Mouse (Mus musculus): ENCODE data around the gene Smg6. TPM values are rescaled to one million over a fixed set of nuclear protein-coding genes. Genes with fewer than 3 reads are reported as not detected.

The Smg6 gene
- polyA plus RNA-seq, 1 experiment from 2014 or later: 18.3 TPM

DNA sequence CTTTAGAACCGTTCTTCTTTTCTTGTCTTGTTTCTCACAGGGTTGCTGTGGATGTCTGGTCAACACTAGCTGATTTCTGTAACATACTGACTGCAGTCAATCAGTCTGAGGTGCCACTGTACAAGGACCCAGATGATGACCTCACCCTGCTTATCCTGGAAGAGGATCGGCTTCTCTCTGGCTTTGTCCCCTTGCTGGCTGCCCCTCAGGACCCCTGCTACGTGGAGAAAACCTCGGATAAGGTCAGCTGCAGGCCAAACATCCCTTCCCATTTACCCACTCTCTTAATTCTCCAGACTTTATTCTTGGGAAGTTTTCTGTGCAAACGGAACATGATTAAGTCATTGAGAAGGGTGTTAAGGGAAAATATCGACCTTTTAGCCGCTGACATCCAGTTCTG is 128.1 kb downstream of the Smg6 start:
- no peak overlapping the region for H3K4me2 ChIP-seq
- H3K4me3 ChIP-seq: no peak overlapping the region
- no peaks in the 10 kb centered on the region for H3K4me1 ChIP-seq
- H3K9ac ChIP-seq: no peak overlapping the region
- H3K36me3 ChIP-seq (ENCODE audit: poor library complexity, severe bottlenecking): peaks cover 38% of the 10 kb centered on the region
- no peaks in the 10 kb centered on the region for H3K27me3 ChIP-seq
- no peak overlapping the region for H3K27ac ChIP-seq
- H3K9me3 ChIP-seq (replicated peaks): no peaks in the 10 kb centered on the region
- no peak for ATAC-seq
- WGBS: 78% methylated on average over 7 of the region's 7 CpGs

DNA sequence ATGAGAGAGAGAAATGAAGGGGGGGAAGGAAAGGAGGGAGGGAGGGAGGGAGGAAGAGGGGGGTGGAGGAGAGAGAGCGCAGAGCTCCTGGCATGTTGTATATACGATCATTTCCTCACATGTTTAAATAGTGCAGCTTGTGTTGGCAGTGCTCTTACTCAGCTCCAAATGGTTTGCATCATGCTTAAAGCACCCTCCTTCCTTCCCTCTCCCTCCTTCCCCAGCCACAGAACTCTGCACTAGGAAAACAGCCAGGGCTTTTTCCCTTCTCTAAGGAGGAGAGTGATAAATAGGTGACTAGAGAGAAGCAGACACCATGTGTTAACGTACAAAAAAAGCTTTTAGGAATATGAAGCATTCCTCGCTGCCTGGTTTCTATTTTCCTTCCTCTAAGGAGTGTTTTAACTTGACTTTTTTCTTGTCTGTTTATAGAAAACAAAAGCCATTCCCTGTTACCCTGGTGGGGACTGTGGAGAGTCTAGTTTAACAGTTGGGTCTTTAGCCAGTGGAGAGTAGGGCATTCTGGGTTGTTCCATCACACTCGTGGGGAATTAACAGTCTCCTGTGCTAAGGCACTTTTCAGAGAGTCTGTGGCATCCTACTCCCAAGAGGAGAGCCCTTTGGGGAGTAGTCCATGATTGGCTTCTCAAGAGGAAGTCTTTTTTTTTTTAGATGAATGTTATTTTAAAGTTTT is 128.7 kb downstream of the Smg6 start:
- no peak; the same call in 1 of the 2 replicates for ATAC-seq
- H3K27ac ChIP-seq: no peak overlapping the region
- no peak overlapping the region for H3K9ac ChIP-seq
- H3K9me3 ChIP-seq (replicated peaks): no peaks in the 10 kb centered on the region
- no peak overlapping the region for H3K4me2 ChIP-seq
- no peak overlapping the region for H3K4me3 ChIP-seq
- peaks cover 38% of the 10 kb centered on the region for H3K36me3 ChIP-seq (ENCODE audit: poor library complexity, severe bottlenecking)
- 81% methylated on average over 5 of the region's 5 CpGs for WGBS
- no peaks in the 10 kb centered on the region for H3K4me1 ChIP-seq
- H3K27me3 ChIP-seq: no peaks in the 10 kb centered on the region

DNA sequence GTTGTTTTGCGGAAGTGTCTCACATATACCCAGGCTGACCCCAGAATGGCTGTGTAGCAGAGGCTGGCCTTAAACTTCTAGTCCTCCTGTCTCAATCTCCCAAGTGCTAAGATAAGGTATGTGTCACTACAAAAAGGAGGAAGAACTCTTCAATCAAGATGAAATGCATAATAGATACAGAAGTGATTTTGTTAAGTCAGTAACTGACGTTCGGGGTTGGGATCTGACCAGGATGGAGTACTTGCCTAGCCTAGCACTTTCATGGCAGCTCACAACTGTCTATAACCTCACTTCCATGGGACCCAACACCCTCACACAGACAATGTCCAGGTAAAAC is 129.2 kb downstream of the Smg6 start:
- no peak for ATAC-seq
- 95% methylated on average over 3 of the region's 3 CpGs for WGBS
- H3K27ac ChIP-seq: no peak overlapping the region
- H3K27me3 ChIP-seq: no peaks in the 10 kb centered on the region
- peaks cover 38% of the 10 kb centered on the region for H3K36me3 ChIP-seq (ENCODE audit: poor library complexity, severe bottlenecking)
- no peak overlapping the region for H3K9ac ChIP-seq
- no peak overlapping the region for H3K4me2 ChIP-seq
- no peaks in the 10 kb centered on the region for H3K9me3 ChIP-seq (replicated peaks)
- no peaks in the 10 kb centered on the region for H3K4me1 ChIP-seq
- no peak overlapping the region for H3K4me3 ChIP-seq

DNA sequence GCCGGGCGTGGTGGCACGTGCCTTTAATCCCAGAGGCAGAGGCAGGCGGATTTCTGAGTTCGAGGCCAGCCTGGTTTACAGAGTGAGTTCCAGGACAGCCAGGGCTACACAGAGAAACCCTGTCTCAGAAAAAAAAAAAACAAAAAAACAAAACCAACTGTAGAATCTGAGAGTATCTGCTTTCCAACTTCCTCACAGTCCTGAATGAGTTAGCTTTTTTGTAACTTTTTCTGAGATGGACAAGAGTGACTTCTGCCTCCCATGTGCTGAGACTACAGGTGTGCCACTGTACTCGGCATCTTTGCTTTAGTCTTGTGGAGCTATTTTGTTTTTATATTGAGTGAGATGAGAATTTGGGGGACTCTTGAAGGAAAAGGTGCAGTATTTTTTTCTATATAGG is 137.0 kb downstream of the Smg6 start:
- Histone ChIP-seq H3K36me3 (ENCODE audit: poor library complexity, severe bottlenecking) (peaks cover 4% of the 10 kb centered on the region; the same call in 1 of the 2 replicates), H3K27ac (no peak overlapping the region), H3K9me3 (replicated peaks) (no peaks in the 10 kb centered on the region), H3K4me2 (no peak overlapping the region), H3K4me1 (no peaks in the 10 kb centered on the region), H3K9ac (no peak overlapping the region), H3K27me3 (no peaks in the 10 kb centered on the region), H3K4me3 (no peak overlapping the region)
- WGBS: 96% methylated on average over 6 of the region's 6 CpGs
- no peak for ATAC-seq

DNA sequence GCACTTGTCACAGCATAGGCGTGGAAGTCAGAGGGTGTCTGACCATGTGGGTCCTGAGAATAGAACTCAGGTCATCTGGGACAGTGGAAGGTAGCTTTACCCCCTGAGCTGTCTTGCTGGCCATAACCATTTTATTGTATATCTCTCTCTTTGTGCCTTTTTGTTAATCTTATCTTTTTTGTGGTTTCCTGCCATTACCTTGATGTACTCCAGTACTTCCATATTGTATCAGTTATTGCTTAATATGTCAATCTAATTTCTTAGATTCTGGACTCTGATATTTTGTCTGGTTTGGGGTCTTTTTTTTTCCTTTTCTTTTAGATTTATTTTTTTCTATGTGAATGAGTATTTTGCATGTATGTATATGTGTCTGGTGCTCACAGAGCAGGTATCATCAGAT is 138.6 kb downstream of the Smg6 start:
- Histone ChIP-seq H3K4me2 (no peak overlapping the region), H3K4me3 (no peak overlapping the region), H3K9ac (no peak overlapping the region), H3K27ac (no peak overlapping the region), H3K36me3 (ENCODE audit: poor library complexity, severe bottlenecking) (no peaks in the 10 kb centered on the region), H3K4me1 (no peaks in the 10 kb centered on the region), H3K27me3 (no peaks in the 10 kb centered on the region), H3K9me3 (replicated peaks) (no peaks in the 10 kb centered on the region)
- no peak for ATAC-seq
- 97% methylated on average over 1 of the region's 1 CpGs for WGBS

DNA sequence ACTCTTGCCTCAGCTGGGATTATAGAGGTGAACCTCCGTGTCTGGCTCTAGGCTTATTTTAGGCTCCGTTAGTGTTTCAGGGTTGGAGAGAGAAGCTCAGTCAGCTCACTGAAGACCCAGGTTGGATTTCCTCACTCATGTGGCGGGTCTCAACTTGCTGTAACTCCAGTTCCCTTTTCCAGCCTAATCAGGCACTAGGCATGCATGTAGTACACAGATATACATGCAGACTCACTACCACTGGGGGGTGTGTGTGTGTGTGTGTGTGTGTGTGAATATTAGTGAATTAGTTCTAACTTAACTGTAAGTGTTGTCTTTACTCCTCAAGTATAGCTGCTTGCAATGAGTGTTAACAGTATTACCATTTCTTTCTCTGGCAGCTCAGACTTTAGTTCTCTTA is 145.7 kb downstream of the Smg6 start:
- no peak overlapping the region for H3K27ac ChIP-seq
- H3K4me2 ChIP-seq: no peak overlapping the region
- no peaks in the 10 kb centered on the region for H3K9me3 ChIP-seq (replicated peaks)
- 89% methylated on average over 3 of the region's 3 CpGs for WGBS
- no peaks in the 10 kb centered on the region for H3K36me3 ChIP-seq (ENCODE audit: poor library complexity, severe bottlenecking)
- no peak overlapping the region for H3K4me3 ChIP-seq
- no peak overlapping the region for H3K9ac ChIP-seq
- no peaks in the 10 kb centered on the region for H3K4me1 ChIP-seq
- no peak for ATAC-seq
- no peaks in the 10 kb centered on the region for H3K27me3 ChIP-seq

DNA sequence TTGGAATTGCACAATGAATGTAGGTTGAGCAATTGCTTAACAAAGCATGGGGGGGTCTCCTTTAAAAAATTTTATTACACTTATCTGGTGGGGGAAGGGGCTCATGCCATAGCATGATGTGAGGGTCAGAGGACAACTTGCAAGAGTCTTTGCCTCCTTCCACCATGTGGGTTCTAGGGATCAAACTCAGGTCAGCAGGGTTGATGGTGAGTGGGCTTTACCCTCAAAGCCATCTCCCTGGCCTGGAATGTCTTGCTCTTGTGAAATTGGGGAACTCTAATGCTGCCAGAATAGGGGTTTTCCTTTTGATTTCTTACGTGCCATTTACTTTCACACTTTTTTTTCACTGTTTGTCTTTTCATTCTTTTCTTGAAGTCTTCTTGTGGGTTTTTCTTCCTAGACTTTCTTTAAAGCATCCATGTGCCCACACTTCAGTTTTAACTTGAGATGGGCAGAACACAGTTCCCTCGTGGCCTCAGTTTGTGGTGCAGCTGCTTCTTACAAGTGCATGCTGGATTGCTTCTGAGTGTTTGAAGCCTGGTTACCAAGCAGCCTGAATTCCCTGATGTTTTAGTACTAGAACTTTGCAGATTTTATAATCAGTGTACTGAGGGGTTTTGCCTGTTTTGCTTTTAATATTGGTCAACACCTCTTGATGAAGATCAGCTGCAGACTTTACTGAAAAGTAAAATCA is 147.5 kb downstream of the Smg6 start:
- no peaks in the 10 kb centered on the region for H3K27me3 ChIP-seq
- no peak overlapping the region for H3K4me3 ChIP-seq
- H3K9ac ChIP-seq: no peak overlapping the region
- no peaks in the 10 kb centered on the region for H3K9me3 ChIP-seq (replicated peaks)
- H3K4me2 ChIP-seq: no peak overlapping the region
- WGBS: 73% methylated on average over 2 of the region's 2 CpGs
- no peaks in the 10 kb centered on the region for H3K36me3 ChIP-seq (ENCODE audit: poor library complexity, severe bottlenecking)
- peaks cover 4% of the 10 kb centered on the region; the same call in 1 of the 2 replicates for H3K4me1 ChIP-seq
- ATAC-seq: no peak
- H3K27ac ChIP-seq: no peak overlapping the region

DNA sequence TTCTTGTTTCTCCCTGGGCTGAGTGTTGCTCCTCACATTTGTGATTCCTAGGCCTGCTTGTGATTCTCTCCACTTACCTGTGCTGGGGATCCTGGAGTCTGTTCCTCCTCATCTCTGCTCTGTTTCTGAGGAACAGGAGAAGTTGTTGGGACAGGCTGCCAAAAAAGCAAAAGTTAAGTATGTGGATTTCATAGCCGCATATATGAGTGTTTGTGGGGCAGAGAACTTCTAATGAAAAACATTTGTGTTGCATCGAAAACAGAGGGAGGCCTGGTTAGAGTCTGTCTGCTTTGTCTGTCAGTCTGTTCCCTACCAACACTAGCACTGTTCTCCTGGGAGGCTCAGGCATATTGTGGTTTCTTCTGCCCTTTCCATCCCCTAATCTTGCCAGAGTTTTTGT is 148.1 kb downstream of the Smg6 start:
- Histone ChIP-seq H3K9me3 (replicated peaks) (no peaks in the 10 kb centered on the region), H3K4me2 (no peak overlapping the region), H3K36me3 (ENCODE audit: poor library complexity, severe bottlenecking) (0 out of 2 replicates have a peak, but pooled peaks cover under 1% of the 10 kb centered on the region), H3K27ac (no peak overlapping the region), H3K4me3 (no peak overlapping the region), H3K9ac (no peak overlapping the region), H3K4me1 (peaks cover 6% of the 10 kb centered on the region; the same call in 1 of the 2 replicates), H3K27me3 (no peaks in the 10 kb centered on the region)
- 93% methylated on average over 2 of the region's 2 CpGs for WGBS
- no peak for ATAC-seq

DNA sequence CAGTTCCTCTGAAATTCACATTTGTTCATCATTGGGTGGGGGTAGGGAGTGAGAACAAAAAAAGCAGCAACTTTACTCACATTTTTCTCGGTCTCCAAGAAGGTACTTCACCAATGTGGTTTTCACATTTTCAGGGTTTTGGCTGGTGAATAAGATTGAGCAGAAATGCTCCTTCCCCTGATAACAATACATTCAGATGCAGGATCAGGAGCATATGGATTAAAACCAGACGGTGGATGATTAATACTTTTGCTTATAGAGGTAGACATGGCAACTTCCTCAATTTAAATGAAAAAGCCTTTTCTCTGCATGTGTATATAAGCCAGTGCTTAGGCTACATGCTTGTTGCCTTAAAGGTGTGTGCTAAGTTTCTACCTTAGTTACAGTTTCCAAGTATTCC is 148.9 kb downstream of the Smg6 start:
- peaks cover 6% of the 10 kb centered on the region; the same call in 1 of the 2 replicates for H3K4me1 ChIP-seq
- no peak overlapping the region for H3K9ac ChIP-seq
- peaks cover 6% of the 10 kb centered on the region; the same call in 1 of the 2 replicates for H3K36me3 ChIP-seq (ENCODE audit: poor library complexity, severe bottlenecking)
- H3K27me3 ChIP-seq: no peaks in the 10 kb centered on the region
- no peaks in the 10 kb centered on the region for H3K9me3 ChIP-seq (replicated peaks)
- no peak overlapping the region for H3K4me2 ChIP-seq
- 78% methylated on average over 2 of the region's 2 CpGs for WGBS
- no peak for ATAC-seq
- no peak overlapping the region for H3K27ac ChIP-seq
- H3K4me3 ChIP-seq: no peak overlapping the region

DNA sequence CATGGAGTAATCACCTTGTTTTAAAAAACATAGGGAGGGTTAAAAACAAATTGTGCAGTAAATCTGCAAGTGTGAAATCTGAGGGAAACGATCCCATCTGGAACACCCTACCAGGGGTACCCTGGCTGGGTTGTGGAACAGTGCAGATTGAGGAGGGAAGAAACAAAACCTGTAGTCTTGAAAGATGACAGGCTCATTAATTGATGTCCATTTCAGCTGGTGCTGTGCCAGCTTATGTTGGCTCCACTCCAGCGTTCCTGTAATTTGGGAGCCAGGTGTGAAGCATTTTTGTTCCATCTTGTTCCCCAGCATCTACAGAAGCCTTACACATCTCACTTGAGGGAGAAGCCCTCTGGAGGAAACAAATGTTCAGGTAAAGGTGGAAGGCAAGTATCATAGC is 153.0 kb downstream of the Smg6 start:
- no peak overlapping the region for H3K4me2 ChIP-seq
- no peak overlapping the region for H3K4me3 ChIP-seq
- H3K36me3 ChIP-seq (ENCODE audit: poor library complexity, severe bottlenecking): peaks cover 15% of the 10 kb centered on the region; the same call in 1 of the 2 replicates
- ATAC-seq: no peak
- 75% methylated on average over 2 of the region's 2 CpGs for WGBS
- peaks cover 6% of the 10 kb centered on the region; the same call in 1 of the 2 replicates for H3K4me1 ChIP-seq
- no peak overlapping the region for H3K27ac ChIP-seq
- H3K9me3 ChIP-seq (replicated peaks): no peaks in the 10 kb centered on the region
- no peak overlapping the region for H3K9ac ChIP-seq
- no peaks in the 10 kb centered on the region for H3K27me3 ChIP-seq

DNA sequence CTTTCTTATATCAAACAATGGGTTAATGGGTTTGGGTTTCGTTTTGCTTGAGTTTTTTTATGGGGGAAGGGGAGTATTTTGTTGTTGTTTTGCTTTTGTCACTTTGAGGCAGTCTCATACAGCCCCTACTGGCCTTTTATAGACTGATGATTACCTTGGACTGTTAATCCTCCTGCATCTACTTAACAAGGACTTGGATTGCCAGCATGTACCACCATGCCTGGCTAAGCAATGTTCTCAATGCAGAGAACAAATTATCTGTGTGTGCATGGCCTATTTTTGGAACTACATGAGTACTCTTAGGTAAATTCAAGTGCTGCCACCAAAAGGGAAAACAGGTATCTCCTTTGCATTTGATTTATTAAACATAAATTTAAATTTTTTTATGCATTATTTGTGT is 157.4 kb downstream of the Smg6 start:
- Histone ChIP-seq H3K9ac (no peak overlapping the region), H3K27me3 (no peaks in the 10 kb centered on the region), H3K4me3 (no peak overlapping the region), H3K9me3 (replicated peaks) (no peaks in the 10 kb centered on the region), H3K36me3 (ENCODE audit: poor library complexity, severe bottlenecking) (peaks cover 18% of the 10 kb centered on the region; the same call in 1 of the 2 replicates), H3K4me1 (peaks cover 3% of the 10 kb centered on the region; the same call in 1 of the 2 replicates), H3K4me2 (no peak overlapping the region), H3K27ac (no peak overlapping the region)
- 86% methylated on average over 1 of the region's 1 CpGs for WGBS
- no peak for ATAC-seq

DNA sequence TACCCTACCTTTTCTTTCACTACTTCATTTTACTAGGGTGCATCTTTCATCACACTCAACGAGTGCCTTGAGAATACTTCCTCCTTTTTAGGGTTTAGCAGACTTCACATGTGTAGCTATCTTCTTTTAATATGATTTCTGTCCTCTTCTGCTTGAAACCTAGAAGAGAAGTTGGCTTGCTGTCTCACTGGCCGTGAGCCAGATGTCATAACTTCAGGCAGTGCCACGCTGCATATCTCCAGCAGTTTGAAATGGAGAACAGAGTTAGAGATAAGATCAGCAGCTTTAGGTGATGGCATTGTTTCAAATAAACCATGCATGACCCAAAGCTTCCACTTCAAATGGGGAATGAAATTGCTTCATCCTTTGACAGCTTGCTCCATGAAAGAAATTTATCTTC is 166.5 kb downstream of the Smg6 start:
- H3K9me3 ChIP-seq (replicated peaks): no peaks in the 10 kb centered on the region
- H3K4me2 ChIP-seq: no peak overlapping the region
- H3K4me3 ChIP-seq: no peak overlapping the region
- no peak for ATAC-seq
- H3K27ac ChIP-seq: no peak overlapping the region
- no peaks in the 10 kb centered on the region for H3K27me3 ChIP-seq
- H3K36me3 ChIP-seq (ENCODE audit: poor library complexity, severe bottlenecking): no peaks in the 10 kb centered on the region
- H3K4me1 ChIP-seq: no peaks in the 10 kb centered on the region
- 82% methylated on average over 3 of the region's 3 CpGs for WGBS
- no peak overlapping the region for H3K9ac ChIP-seq

Measured in forebrain, embryonic 13.5 days (tissue).